Mouse (Mus musculus) kidney, embryonic 14.5 days (tissue): ENCODE results near the gene 4632433K11Rik. TPM values are rescaled to one million over a fixed set of nuclear protein-coding genes. Genes with fewer than 3 reads are reported as not detected.
"Not testable (repeated sequence)": the region's sequence is repeated elsewhere in the genome, so short reads cannot be mapped to it uniquely, and the experiment has no call there.

Source experiments
- ATAC-seq: fragments of 200-750 bp; cut with Nextera tagmentation; 2 replicates; pipeline ENCODE4 v1.8.0; 2017; ENCODE audit warnings: moderate number of reproducible peaks, mild to moderate bottlenecking, moderate TSS enrichment, moderate library complexity; ENCODE audit not compliant: low FRiP score, low TSS enrichment
- H3K27ac ChIP-seq: fragments of 300-500 bp; sonication (generic); 2 replicates; pipeline ENCODE4 v1.5.1; 2014; ENCODE audit warnings: low read depth, mild to moderate bottlenecking, low read length, moderate library complexity, mixed read lengths
- H3K27me3 ChIP-seq: fragments of 300-500 bp; sonication (generic); 2 replicates; pipeline ENCODE4 v1.6.1; 2014; ENCODE audit warnings: mild to moderate bottlenecking, low read length; ENCODE audit not compliant: control insufficient read depth, insufficient read depth
- H3K36me3 ChIP-seq: fragments of 300-500 bp; sonication (generic); 2 replicates; pipeline ENCODE4 v1.6.1; 2014; ENCODE audit warnings: low read length, mixed read lengths; ENCODE audit not compliant: control insufficient read depth, insufficient read depth
- H3K4me1 ChIP-seq: fragments of 300-500 bp; sonication (generic); 2 replicates; pipeline ENCODE4 v1.6.1; 2014; ENCODE audit warnings: low read length, mixed read lengths; ENCODE audit not compliant: control insufficient read depth, insufficient read depth
- H3K4me2 ChIP-seq: fragments of 300-500 bp; sonication (generic); replicated peaks from 2 replicates; pipeline ENCODE4 v1.6.1; 2014; ENCODE audit warnings: low read depth, mild to moderate bottlenecking, low read length
- H3K4me3 ChIP-seq: fragments of 300-500 bp; sonication (generic); 2 replicates; pipeline ENCODE4 v1.5.1; 2014; ENCODE audit warnings: mild to moderate bottlenecking, low read length
- H3K9ac ChIP-seq: fragments of 300-500 bp; sonication (generic); 2 replicates; pipeline ENCODE4 v1.6.1; 2014; ENCODE audit warnings: low read depth, mild to moderate bottlenecking, low read length, moderate library complexity
- H3K9me3 ChIP-seq: fragments of 300-500 bp; sonication (generic); 2 replicates; pipeline ENCODE4 v1.6.1; 2016; ENCODE audit warnings: low read length; ENCODE audit not compliant: control insufficient read depth
- WGBS: fragments of 180-500 bp; shearing (Covaris S2); extraction: QIAGEN DNeasy Blood & Tissue Kit; methylation state at CpG from one replicate; pipeline ENCODE4 v1.1.7; 2014; 5-methylcytosine and 5-hydroxymethylcytosine counted together
- polyA plus RNA-seq: library from polyadenylated mRNA; unstranded; fragments of >200 nt; fragmentation: Nextera tagmentation; extraction: Ambion mirVana; gene quantifications from 2 replicates; pipeline ENCODE4 v1.2.1, GENCODE M21; 2014

Gene 4632433K11Rik
- polyA plus RNA-seq, 1 experiment from 2014 or later, result not detected

DNA sequence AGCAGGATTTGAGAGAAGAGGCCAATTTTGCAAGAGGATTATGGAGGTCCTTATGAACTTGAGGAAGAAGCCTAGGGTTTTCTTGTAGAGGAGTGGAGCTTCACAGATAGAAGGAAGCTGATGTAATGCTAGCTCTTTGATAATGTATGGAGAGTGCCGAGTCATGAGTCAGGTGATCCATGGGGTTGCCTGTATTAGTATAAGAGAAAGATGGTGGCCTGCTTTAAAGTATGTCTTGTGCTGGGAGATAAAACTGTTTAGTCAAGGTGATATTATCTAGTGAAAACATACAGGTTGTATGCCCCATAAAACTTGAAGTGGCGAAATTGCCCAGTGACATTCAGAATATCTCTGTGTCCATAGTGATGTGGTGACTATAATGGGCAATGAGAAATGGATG is 43.0 kb downstream of the 4632433K11Rik start:
- no peak for ATAC-seq
- Histone ChIP-seq H3K9me3 (no peaks in the 10 kb centered on the region), H3K4me2 (no peak overlapping the region), H3K4me3 (no peak overlapping the region), H3K27me3 (no peaks in the 10 kb centered on the region), H3K36me3 (peaks cover 70% of the 10 kb centered on the region), H3K27ac (no peak overlapping the region), H3K4me1 (peaks cover 8% of the 10 kb centered on the region), H3K9ac (no peak overlapping the region)
- 90% methylated on average over 2 of the region's 2 CpGs for WGBS

DNA sequence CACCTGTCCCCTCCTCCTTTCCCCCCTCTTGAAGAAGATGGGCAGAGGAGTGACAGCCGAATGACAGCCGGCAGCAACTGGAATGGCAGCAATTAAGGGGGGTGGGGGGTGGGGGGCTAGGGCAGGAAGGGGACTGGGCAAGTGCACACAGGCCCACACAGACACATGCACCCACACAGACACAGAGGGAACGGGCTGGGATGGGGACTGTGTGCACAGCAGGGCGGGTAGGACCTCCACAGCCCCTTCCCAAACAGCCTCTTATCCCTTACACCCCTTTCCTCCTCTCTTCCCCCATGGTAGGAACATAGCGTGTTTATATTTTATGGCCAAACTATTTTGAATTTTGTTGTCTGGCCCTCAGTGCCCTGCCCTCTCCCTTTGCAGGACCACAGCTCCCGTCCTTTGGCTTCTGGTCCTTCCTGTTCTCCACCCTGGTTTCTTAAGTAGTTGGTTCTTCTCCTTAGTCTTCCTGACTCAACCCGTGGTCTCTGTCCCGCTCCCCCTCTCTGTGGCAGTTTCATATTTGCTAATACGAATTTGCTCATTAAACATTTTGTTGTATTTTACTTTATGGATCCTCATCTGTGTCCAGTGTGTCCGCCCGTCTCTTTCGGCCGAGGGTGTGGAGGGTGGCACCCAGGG is 45.6 kb downstream of the 4632433K11Rik start:
- H3K9me3 ChIP-seq, H3K4me1 ChIP-seq, H3K27me3 ChIP-seq: not testable (repeated sequence)
- H3K4me2 ChIP-seq, result peak overlapping the region; percentile 74
- WGBS, result 41% methylated on average over 9 of the region's 13 CpGs
- H3K36me3 ChIP-seq, result peaks cover 54% of the 10 kb centered on the region
- ATAC-seq, result peak; percentile 37; the same call in 1 of the 2 replicates
- peak overlapping the region; percentile 97; the same call in 1 of the 2 replicates for H3K9ac ChIP-seq
- H3K4me3 ChIP-seq, result peak overlapping the region; percentile 96
- H3K27ac ChIP-seq, result 0 out of 2 replicates have a peak overlapping the region, but pooled peaks have one; percentile 97

DNA sequence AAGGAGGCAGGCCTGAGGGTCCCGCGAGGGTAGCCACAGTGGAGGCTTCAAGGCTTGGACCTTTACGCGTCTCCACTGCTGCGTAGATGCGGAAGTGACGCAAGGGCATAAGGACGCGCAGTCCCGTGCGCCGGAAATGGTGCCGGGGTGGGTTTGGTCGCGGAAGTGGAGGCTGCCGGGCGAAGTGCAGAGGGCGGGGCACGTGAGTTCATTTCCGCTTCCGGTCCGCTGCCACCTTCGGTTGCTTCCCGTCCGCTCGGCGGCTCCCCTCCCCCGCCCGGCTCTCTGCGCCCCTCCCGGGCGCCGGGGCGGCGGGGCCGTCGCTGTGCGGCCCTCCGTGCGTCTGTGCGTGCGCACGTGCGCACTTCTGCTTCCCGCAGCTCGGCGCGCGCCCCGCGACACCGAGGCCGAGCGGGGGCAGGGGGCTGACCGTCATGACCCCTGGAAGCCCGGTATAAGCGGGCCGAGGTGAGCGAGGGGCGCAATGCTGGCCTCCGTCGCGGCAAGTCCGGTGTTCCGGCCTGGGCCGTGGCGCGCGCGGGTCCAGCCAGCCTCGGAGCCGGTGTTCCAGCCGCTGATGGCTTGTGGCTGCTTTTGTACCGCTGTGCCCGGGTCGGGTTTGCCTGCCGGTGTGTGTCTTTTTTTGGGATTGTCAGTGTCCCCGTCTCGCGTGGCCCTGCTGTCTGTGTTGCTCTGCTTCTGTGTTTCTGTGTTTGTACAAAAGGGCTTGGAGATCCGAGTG is 46.3 kb downstream of the 4632433K11Rik start, which contains the start of gene Epn1:
Gene Epn1, plus strand, starts transcription at position 226 of the 742 bp plus-strand sequence.
- under 1% methylated on average over 69 of the region's 81 CpGs for WGBS
- H3K27me3 ChIP-seq, result no peaks in the 10 kb centered on the region
- no peaks in the 10 kb centered on the region for H3K9me3 ChIP-seq
- peak within 1 kb of the TSS; percentile 74 for H3K4me2 ChIP-seq
- peaks cover 54% of the 10 kb centered on the region for H3K36me3 ChIP-seq
- peak; percentile 96 for ATAC-seq
- peak within 1 kb of the TSS; percentile 96 for H3K4me3 ChIP-seq
- H3K4me1 ChIP-seq, result peaks cover 8% of the 10 kb centered on the region
- H3K27ac ChIP-seq, result peak within 1 kb of the TSS; percentile 97
- H3K9ac ChIP-seq, result peak within 1 kb of the TSS; percentile 97

DNA sequence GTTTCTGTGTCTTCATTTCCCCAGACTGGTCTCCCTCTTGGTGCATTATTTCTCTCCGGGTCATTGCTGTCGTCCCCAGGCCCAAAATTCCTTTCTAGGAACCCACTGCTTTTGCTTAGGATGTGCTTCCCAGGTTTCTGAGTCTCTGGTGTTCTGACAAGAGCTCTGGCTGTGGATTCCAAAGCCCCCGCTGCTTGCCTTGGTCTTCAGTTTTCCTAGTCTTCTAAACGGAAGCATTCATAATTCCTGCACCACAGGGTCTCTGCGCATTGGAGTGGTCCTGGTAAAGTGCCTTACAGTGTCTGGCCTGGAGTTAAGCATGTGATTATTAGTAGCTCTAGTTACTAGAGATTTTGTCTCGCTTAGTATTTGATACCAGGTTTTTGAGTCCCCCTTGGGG is 46.9 kb downstream of the 4632433K11Rik start:
- no peaks in the 10 kb centered on the region for H3K9me3 ChIP-seq
- H3K27ac ChIP-seq, result peak overlapping the region; percentile 97; the same call in 1 of the 2 replicates
- WGBS, result 14% methylated on average over 6 of the region's 6 CpGs
- H3K36me3 ChIP-seq, result peaks cover 56% of the 10 kb centered on the region
- H3K27me3 ChIP-seq, result no peaks in the 10 kb centered on the region
- peak overlapping the region; percentile 96 for H3K4me3 ChIP-seq
- H3K4me2 ChIP-seq, result peak overlapping the region; percentile 74
- peaks cover 8% of the 10 kb centered on the region for H3K4me1 ChIP-seq
- no peak for ATAC-seq
- peak overlapping the region; percentile 97 for H3K9ac ChIP-seq

DNA sequence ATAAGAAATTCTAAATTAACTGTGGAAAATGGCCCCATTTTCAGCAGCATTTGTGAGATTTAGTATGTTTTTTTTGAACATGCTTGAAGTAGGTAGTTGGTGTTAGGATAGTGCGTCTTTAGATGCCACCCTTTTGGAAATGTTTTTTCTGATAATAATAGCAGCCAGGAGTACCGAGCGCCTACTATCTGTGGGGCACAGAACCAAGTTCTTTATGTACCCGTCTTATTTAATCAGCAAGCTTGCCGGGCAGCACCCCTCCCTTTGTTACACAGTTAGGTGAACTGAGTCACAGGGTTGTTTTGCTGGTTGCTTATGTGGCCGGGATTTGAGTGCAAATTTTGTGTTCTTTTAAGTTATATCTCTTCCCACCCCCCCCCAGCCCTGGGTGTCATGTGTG is 47.3 kb downstream of the 4632433K11Rik start:
- Histone ChIP-seq H3K4me1 (peaks cover 8% of the 10 kb centered on the region), H3K9me3 (no peaks in the 10 kb centered on the region), H3K4me3 (peak overlapping the region; percentile 96), H3K9ac (peak overlapping the region; percentile 97), H3K36me3 (peaks cover 55% of the 10 kb centered on the region), H3K27ac (no peak overlapping the region), H3K27me3 (no peaks in the 10 kb centered on the region), H3K4me2 (peak overlapping the region; percentile 74)
- WGBS, result 72% methylated on average over 6 of the region's 6 CpGs
- ATAC-seq, result no peak

DNA sequence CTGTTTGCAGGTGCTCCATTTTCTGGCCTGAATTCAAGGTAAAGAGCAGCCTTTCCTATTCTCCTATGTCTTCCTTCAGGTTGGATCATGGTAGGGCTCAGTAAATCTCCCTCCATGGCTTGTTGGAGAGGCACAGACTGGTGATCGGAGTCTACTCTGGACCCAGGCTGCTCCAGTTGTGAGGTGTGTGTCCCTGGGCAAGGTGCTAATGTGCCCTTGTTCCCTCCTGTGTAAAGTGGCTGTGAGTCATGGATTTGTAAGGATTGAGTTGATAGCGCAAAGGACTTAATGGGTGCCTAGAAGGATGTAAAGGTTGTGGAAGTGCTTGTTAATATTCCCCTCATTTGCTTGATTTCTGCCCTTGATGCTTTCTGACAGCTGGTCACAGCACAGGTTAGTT is 48.0 kb downstream of the 4632433K11Rik start:
- no peaks in the 10 kb centered on the region for H3K27me3 ChIP-seq
- peaks cover 9% of the 10 kb centered on the region for H3K4me1 ChIP-seq
- H3K36me3 ChIP-seq, result peaks cover 52% of the 10 kb centered on the region
- WGBS, result 96% methylated on average over 2 of the region's 2 CpGs
- H3K9me3 ChIP-seq, result no peaks in the 10 kb centered on the region
- no peak overlapping the region for H3K4me2 ChIP-seq
- no peak overlapping the region for H3K27ac ChIP-seq
- H3K9ac ChIP-seq, result no peak overlapping the region
- ATAC-seq, result no peak
- no peak overlapping the region for H3K4me3 ChIP-seq

DNA sequence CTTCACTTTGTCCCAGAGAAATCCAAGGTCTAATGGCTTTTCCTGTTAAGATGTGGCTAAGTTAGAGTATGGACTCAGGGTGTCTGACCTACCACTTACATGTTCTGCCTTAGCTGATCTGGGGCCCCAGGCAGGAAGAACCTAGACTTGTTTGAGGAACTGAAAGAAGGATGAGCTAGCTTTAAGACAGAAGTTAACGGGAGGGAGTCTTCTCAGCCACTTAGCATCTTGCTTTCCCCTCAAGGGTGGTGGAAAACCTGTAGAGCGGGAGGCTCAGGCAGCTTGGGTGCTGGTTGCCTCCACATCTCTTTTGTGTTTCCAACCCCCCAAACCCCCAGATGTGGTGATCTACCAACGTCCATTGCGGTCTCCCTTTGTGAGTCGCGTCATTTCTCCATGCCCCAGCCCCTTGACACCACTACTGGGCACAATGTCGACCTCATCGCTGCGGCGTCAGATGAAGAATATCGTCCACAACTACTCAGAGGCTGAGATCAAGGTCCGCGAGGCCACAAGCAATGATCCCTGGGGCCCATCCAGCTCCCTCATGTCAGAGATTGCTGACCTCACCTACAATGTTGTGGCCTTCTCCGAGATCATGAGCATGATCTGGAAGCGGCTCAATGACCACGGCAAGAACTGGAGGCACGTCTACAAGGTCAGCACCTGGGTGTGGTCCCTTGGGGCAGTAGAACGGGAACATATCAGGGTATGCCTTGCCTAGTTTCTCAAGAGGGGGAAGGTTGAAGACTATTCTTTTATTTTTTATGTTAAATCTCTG is 49.6 kb downstream of the 4632433K11Rik start:
- H3K36me3 ChIP-seq, result peaks cover 38% of the 10 kb centered on the region
- no peaks in the 10 kb centered on the region for H3K9me3 ChIP-seq
- no peak overlapping the region for H3K27ac ChIP-seq
- 86% methylated on average over 18 of the region's 18 CpGs for WGBS
- H3K4me2 ChIP-seq, result no peak overlapping the region
- H3K27me3 ChIP-seq, result no peaks in the 10 kb centered on the region
- peaks cover 14% of the 10 kb centered on the region for H3K4me1 ChIP-seq
- no peak for ATAC-seq
- no peak overlapping the region for H3K4me3 ChIP-seq
- H3K9ac ChIP-seq, result no peak overlapping the region
